Mouse (Mus musculus) heart, adult 9 months (tissue): ENCODE measurements around the gene Tmem131l.

Experiments
- DNase-seq, 2 experiments: peaks; one replicate each; pipeline ENCODE4 v3.0.0; 2022; ENCODE audit warnings: low spot score in 2 of 2

Tmem131l gene

GRCm38 (mm10) chr3:83978497-83979410, 61.2 kb downstream of the Tmem131l start:
- DNase-seq = no peak

GRCm38 (mm10) chr3:83977817-83978216, 62.2 kb downstream of the Tmem131l start:
- no peak for DNase-seq

GRCm38 (mm10) chr3:83976161-83976560, 63.8 kb downstream of the Tmem131l start:
- no peak for DNase-seq

- DNase-seq = no peak
Observed at GRCm38 (mm10) chr3:83973339-83973738, 66.6 kb downstream of the Tmem131l start.

GRCm38 (mm10) chr3:83970629-83971028, 69.3 kb downstream of the Tmem131l start:
- DNase-seq = no peak

GRCm38 (mm10) chr3:83969081-83969480, 70.9 kb downstream of the Tmem131l start:
- no peak for DNase-seq

- no peak for DNase-seq
Observed at GRCm38 (mm10) chr3:83967791-83968190, 72.2 kb downstream of the Tmem131l start.

- DNase-seq = no peak
Observed at GRCm38 (mm10) chr3:83965333-83965732, 74.6 kb downstream of the Tmem131l start.

GRCm38 (mm10) chr3:83963705-83964104, 76.3 kb downstream of the Tmem131l start:
- no peak for DNase-seq

GRCm38 (mm10) chr3:83962571-83962970, 77.4 kb downstream of the Tmem131l start:
- DNase-seq = no peak

- DNase-seq = no peak
Observed at GRCm38 (mm10) chr3:83962076-83962475, 77.9 kb downstream of the Tmem131l start.

- DNase-seq = no peak
Observed at GRCm38 (mm10) chr3:83958951-83959681, 80.9 kb downstream of the Tmem131l start.

GRCm38 (mm10) chr3:83953879-83954278, 86.1 kb downstream of the Tmem131l start:
- peak; percentile 60 to 63 for DNase-seq

GRCm38 (mm10) chr3:83948801-83949200, 91.2 kb downstream of the Tmem131l start:
- no peak for DNase-seq

GRCm38 (mm10) chr3:83947476-83948245, 92.3 kb downstream of the Tmem131l start:
- peak in 1 of 2 experiments; percentile 35 for DNase-seq

GRCm38 (mm10) chr3:83946848-83947247, 93.1 kb downstream of the Tmem131l start:
- DNase-seq = peak in 1 of 2 experiments; percentile 18

- DNase-seq = no peak
Observed at GRCm38 (mm10) chr3:83943691-83944090, 96.3 kb downstream of the Tmem131l start.

GRCm38 (mm10) chr3:83943212-83943611, 96.8 kb downstream of the Tmem131l start:
- no peak for DNase-seq

- peak in 1 of 2 experiments; percentile 17 for DNase-seq
Observed at GRCm38 (mm10) chr3:83941921-83942320, 98.1 kb downstream of the Tmem131l start.

- DNase-seq = no peak
Observed at GRCm38 (mm10) chr3:83938871-83939270, 101.1 kb downstream of the Tmem131l start.

- no peak for DNase-seq
Observed at GRCm38 (mm10) chr3:83934514-83934913, 105.5 kb downstream of the Tmem131l start.
